Mouse (Mus musculus) liver, embryonic 14.5 days (tissue): ENCODE results near the gene Acer3. TPM values are rescaled to one million over a fixed set of nuclear protein-coding genes. Genes with fewer than 3 reads are reported as not detected.

Source experiments
- ATAC-seq: fragments of 200-750 bp; cut with Nextera tagmentation; 2 replicates; pipeline ENCODE4 v1.8.0; 2017; ENCODE audit warnings: moderate number of reproducible peaks, mild to moderate bottlenecking, moderate library complexity; ENCODE audit not compliant: insufficient read depth
- DNase-seq, 3 experiments: peaks; one replicate each; pipeline ENCODE4 v3.0.0-alpha.2; 2012 to 2013; ENCODE audit warnings: low read depth in 3 of 3, low spot score in 3 of 3
- H3K27ac ChIP-seq: fragments of 300-500 bp; sonication (generic); 2 replicates; pipeline ENCODE4 v1.5.1; 2014; ENCODE audit warnings: moderate library complexity, mild to moderate bottlenecking, control low read depth, inconsistent platforms
- H3K27me3 ChIP-seq: fragments of 300-500 bp; sonication (generic); 2 replicates; pipeline ENCODE4 v1.6.1; 2014; ENCODE audit warnings: mild to moderate bottlenecking, low read length, moderate library complexity; ENCODE audit not compliant: control insufficient read depth, insufficient read depth
- H3K36me3 ChIP-seq: fragments of 300-500 bp; sonication (generic); replicated peaks from 2 replicates; pipeline ENCODE4 v1.6.1; 2014; ENCODE audit warnings: low read depth; ENCODE audit not compliant: control insufficient read depth, insufficient read depth
- H3K4me1 ChIP-seq, 2 experiments: fragments of 200-500 bp in 1 of 2; fragments of 300-500 bp in 1 of 2; sonication (generic) in 1 of 2; replicated peaks; 2 replicates each; pipeline ENCODE4 v1.6.1; 2012 to 2014; ENCODE audit warnings: antibody characterized with exemption in 1 of 2, inconsistent platforms in 1 of 2, low read length in 1 of 2; ENCODE audit not compliant: control insufficient read depth in 2 of 2, insufficient read depth in 2 of 2
- H3K4me2 ChIP-seq: fragments of 300-500 bp; sonication (generic); 2 replicates; pipeline ENCODE4 v1.6.1; 2014; ENCODE audit warnings: low read depth, mild to moderate bottlenecking, control low read depth, moderate library complexity
- H3K4me3 ChIP-seq, 2 experiments: fragments of 200-500 bp in 1 of 2; fragments of 300-500 bp in 1 of 2; sonication (generic) in 1 of 2; 2 replicates each; pipeline ENCODE4 v1.5.1; 2012 to 2014; ENCODE audit warnings: low read depth in 2 of 2, low read length in 2 of 2, mild to moderate bottlenecking in 2 of 2, control low read depth in 1 of 2, inconsistent platforms in 1 of 2, moderate library complexity in 1 of 2; ENCODE audit not compliant: insufficient read depth in 1 of 2
- H3K9ac ChIP-seq: fragments of 300-500 bp; sonication (generic); replicated peaks from 2 replicates; pipeline ENCODE4 v1.6.1; 2014; ENCODE audit warnings: mild to moderate bottlenecking, control low read depth, moderate library complexity
- H3K9me3 ChIP-seq: fragments of 300-500 bp; sonication (generic); 2 replicates; pipeline ENCODE4 v1.6.1; 2016; ENCODE audit warnings: low read length, mixed read lengths; ENCODE audit not compliant: control insufficient read depth
- CTCF ChIP-seq: IDR thresholded peaks from 2 replicates; pipeline ENCODE4 v1.5.1; 2016; ENCODE audit warnings: antibody characterized with exemption, low read depth, control low read depth
- EP300 ChIP-seq: IDR thresholded peaks from 2 replicates; pipeline ENCODE4 v1.6.1; 2016; ENCODE audit warnings: antibody characterized with exemption, low read depth
- WGBS: fragments of 180-500 bp; shearing (Covaris S2); extraction: QIAGEN DNeasy Blood & Tissue Kit; methylation state at CpG from one replicate; pipeline ENCODE4 v1.1.7; 2014; ENCODE audit not compliant: insufficient replicate concordance; 5-methylcytosine and 5-hydroxymethylcytosine counted together
- polyA plus RNA-seq, 2 experiments: library from polyadenylated mRNA; depleted of rRNA in 1 of 2; stranded (reverse) in 1 of 2; unstranded in 1 of 2; fragments of >200 nt; fragmentation: Nextera tagmentation in 1 of 2; extraction: Ambion mirVana in 1 of 2; gene quantifications; 2 replicates each; pipeline versions ENCODE4 v1.2.1 to v1.2.3; 2012 to 2014

Acer3 gene
- polyA plus RNA-seq, 2 experiments = 13.8 to 24.0 TPM

DNA sequence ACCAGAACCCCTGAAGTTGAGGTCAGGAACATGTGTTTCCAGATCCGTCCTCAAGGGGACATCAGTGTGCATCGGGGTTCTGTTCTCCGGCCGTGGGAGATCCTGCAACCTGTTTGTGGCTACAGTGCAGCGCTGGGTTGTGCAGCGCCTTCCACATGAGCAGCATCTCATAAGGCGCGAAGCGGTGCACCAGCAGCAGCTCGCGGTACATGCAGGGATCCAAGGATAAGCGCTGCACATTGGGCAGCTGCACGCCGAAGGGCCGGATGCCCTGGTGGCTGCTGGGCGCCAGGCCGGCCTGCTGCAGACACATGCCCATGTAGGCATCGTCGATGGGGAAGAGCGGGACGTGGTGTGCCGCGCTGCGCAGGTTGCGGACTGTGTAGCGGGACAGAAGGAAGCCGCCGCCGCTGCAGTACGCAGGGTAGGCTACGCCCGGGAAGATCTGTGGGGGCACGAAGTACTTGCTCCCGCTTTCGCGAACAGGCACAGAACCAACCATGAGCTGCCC lies 127.4 kb downstream of the Acer3 start:
- Histone ChIP-seq H3K4me2 (peak overlapping the region; percentile 45), H3K27ac (no peak overlapping the region), H3K9me3 (no peaks in the 10 kb centered on the region), H3K4me3 (peak overlapping the region in 1 of 2 experiments; percentile 35; a peak in 2 of 4 replicates), H3K4me1 (peaks cover 5 to 8% of the 10 kb centered on the region in 2 experiments; a peak in 3 of 4 replicates), H3K9ac (no peak overlapping the region), H3K36me3 (no peaks in the 10 kb centered on the region), H3K27me3 (peaks cover 46% of the 10 kb centered on the region)
- TF ChIP-seq EP300 (no peak), CTCF (peak; percentile 65)
- ATAC-seq (no peak), DNase-seq (no peak)
- 6% methylated on average over 36 of the region's 36 CpGs for WGBS

DNA sequence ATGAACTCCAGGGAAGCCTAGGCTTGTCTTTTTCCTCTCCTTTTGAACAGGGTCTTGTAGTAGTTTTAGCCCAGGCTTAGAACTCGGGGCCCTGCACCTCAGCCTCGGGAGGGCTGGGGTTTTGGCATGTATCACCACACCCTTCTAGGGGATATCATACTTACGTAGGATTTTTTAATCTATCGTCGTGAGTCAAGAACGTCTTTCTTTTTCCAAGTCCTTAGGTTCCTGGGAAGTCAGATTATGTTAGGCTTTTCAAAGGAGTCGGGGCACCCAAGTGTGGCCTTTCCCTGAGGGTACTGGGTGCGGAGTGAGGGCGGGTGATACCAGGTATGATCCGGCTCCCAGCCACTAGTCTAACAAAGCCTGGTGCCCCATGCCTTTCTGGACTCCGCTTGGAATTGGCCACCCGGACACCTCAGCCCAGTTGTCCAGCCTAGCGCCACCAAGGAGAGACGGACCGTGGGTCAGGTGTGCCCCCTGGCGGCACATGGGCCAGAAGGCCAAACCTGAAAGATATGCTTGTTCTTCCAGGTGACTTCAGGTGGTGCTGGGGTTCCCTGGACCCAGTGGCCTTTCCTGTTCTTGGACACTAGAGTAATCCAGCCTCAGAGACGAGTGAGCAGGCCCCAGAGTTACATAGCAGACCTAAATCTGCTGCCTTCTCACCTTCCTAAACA lies 129.3 kb downstream of the Acer3 start:
- no peaks in the 10 kb centered on the region for H3K9me3 ChIP-seq
- peaks cover 45% of the 10 kb centered on the region for H3K27me3 ChIP-seq
- no peak for DNase-seq
- no peak overlapping the region for H3K9ac ChIP-seq
- TF ChIP-seq CTCF (peak; percentile 96), EP300 (no peak)
- no peak overlapping the region for H3K4me3 ChIP-seq
- no peak overlapping the region for H3K4me2 ChIP-seq
- ATAC-seq = peak; percentile 29; the same call in 1 of the 2 replicates
- WGBS = 50% methylated on average over 17 of the region's 17 CpGs
- H3K4me1 ChIP-seq = peaks cover 5 to 8% of the 10 kb centered on the region in 2 experiments; a peak in 3 of 4 replicates
- no peaks in the 10 kb centered on the region for H3K36me3 ChIP-seq
- H3K27ac ChIP-seq = no peak overlapping the region

DNA sequence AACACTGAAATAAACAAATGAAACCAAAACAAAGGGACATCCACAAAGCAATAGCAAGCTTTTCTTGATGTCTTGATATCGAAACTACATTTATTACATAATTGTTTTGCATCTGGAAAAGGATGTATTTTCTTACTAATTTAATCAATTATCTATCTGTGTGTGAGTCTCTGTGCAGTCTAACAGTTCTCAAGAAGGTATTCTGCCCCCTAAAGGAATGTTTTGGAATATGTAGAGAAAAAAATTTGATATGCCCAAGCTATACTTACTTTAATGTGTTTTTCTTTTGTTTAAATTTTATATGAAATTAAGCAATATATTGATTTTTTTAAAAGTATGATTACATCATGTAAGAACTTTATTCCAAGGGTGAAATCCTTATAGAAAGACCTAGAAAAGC lies 130.4 kb downstream of the Acer3 start:
- no peak for DNase-seq
- Histone ChIP-seq H3K9me3 (no peaks in the 10 kb centered on the region), H3K4me1 (peaks cover 5 to 10% of the 10 kb centered on the region in 2 experiments; a peak in 3 of 4 replicates), H3K4me3 (no peak overlapping the region), H3K27ac (no peak overlapping the region), H3K4me2 (no peak overlapping the region), H3K36me3 (no peaks in the 10 kb centered on the region), H3K9ac (no peak overlapping the region), H3K27me3 (peaks cover 36% of the 10 kb centered on the region)
- ATAC-seq = no peak
- TF ChIP-seq EP300 = no peak
- TF ChIP-seq CTCF = peak; percentile 46; the same call in 1 of the 2 replicates
- WGBS = 54% methylated on average over 1 of the region's 1 CpGs

DNA sequence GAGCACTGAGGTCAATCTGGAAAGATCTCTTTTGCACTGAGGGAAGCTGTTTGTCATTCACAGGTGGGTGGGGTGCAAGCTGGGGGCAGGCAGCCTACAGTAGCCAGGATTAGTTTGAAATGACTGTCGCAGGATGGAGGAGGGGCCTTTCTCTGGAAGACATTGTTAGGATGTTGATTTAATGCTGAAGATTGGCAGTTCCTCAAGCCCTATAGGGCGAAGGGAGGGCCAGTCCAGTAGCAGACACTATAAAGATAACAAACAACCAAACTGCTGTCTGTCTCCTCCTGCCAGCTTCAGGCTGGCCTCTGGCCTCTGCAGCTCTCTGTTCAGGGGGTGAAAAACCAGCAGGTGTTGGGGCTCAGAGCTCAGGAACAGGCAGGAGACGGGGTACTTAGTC lies 131.3 kb downstream of the Acer3 start:
- no peaks in the 10 kb centered on the region for H3K36me3 ChIP-seq
- WGBS = 15% methylated on average over 3 of the region's 3 CpGs
- H3K4me2 ChIP-seq = no peak overlapping the region
- DNase-seq (no peak), ATAC-seq (peak; percentile 47; the same call in 1 of the 2 replicates)
- H3K27me3 ChIP-seq = peaks cover 28% of the 10 kb centered on the region
- no peak overlapping the region for H3K9ac ChIP-seq
- TF ChIP-seq EP300 (no peak), CTCF (no peak)
- H3K4me3 ChIP-seq = no peak overlapping the region
- H3K27ac ChIP-seq = no peak overlapping the region
- H3K4me1 ChIP-seq = peaks cover 5 to 10% of the 10 kb centered on the region in 2 experiments; a peak in 3 of 4 replicates
- H3K9me3 ChIP-seq = no peaks in the 10 kb centered on the region

DNA sequence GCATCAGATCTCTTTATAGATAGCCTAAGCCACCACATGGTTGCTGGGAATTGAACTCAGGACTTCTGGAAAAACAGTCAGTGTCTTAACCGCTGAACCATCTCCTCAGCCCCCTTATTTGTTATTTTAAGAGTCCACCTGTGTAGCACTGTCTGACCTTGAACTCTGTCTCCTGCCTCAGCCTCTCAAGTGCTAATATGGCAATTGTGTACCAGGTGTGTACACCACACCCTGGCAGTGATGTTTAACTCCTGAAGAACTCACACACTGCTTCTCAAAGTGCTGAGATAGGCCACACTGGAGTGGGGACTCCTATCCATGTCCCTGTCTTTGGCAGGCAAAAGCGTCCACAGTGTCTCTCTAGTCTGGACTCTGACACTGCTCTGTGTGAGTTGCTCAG lies 132.3 kb downstream of the Acer3 start:
- Histone ChIP-seq H3K27me3 (peaks cover 17% of the 10 kb centered on the region), H3K4me3 (no peak overlapping the region), H3K9me3 (no peaks in the 10 kb centered on the region), H3K9ac (no peak overlapping the region), H3K4me1 (peaks cover 5 to 10% of the 10 kb centered on the region in 2 experiments; a peak in 3 of 4 replicates), H3K27ac (no peak overlapping the region), H3K4me2 (no peak overlapping the region), H3K36me3 (no peaks in the 10 kb centered on the region)
- no peak for TF ChIP-seq CTCF
- TF ChIP-seq EP300 = no peak
- ATAC-seq (no peak), DNase-seq (no peak)
- 83% methylated on average over 2 of the region's 2 CpGs for WGBS
